Mouse (Mus musculus) left cerebral cortex, adult 6 months (tissue): ENCODE results near the gene Gm3629. TPM values are rescaled to one million over a fixed set of nuclear protein-coding genes. Genes with fewer than 3 reads are reported as not detected.

Source experiments
- long read RNA-seq, 2 experiments: library from polyadenylated mRNA; unstranded; transcript quantifications; one replicate each; pipeline ENCODE4 v2.0.0; 2019 to 2020
- polyA plus RNA-seq: library from polyadenylated mRNA; unstranded; fragments of <200 nt; fragmentation: Nextera tagmentation; gene quantifications from 2 replicates; pipeline ENCODE4 v1.2.3, GENCODE M21; 2021

The Gm3629 gene
- polyA plus RNA-seq = 0.06 and 0.12 TPM in 2 replicates
- long read RNA-seq, experiment 1, partial matches to known transcripts = 0 of 2 reads
- long read RNA-seq, experiment 1, other reads (novel, unspliced or antisense) = 2 of 2 reads
- long read RNA-seq, experiment 2 = 0 reads

DNA sequence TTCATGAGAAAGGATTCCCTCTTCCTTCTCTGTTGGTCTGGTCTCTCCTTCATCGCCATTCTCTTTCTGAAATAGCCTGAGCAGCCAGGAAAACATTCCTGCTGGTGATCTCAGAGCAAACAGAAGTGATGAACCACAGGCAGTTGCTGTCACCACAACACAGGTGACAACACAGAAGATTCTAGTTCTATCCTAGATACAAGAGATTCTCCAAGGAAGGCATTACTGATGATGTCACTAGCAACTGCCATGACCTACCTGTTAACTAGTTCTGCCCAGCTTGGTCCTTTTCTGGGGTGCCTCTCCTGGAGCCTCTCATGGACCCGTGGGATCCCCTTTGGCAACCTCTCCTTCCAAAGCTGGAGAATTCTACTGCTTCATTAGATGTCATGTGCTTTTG is at the start of gene Gm3629:
TSS of gene Gm3629 (minus strand) at position 101 of the 400 bp plus-strand sequence.

GRCm38 (mm10) chr14:6622318-6622717 is 31.9 kb upstream of the Gm3629 start, which contains the start of gene Gm3460:
Gm3460 (minus strand) TSS chr14:6622418.

GRCm38 (mm10) chr14:6537190-6537589 is 53.2 kb downstream of the Gm3629 start, which contains the start of gene Gm8356:
Gm8356 (minus strand) TSS chr14:6537290.

Other genes starting within 250 kb of the Gm3629 start
- gene Gm3618, start 246.9 kb downstream of the Gm3629 start, polyA plus RNA-seq = not detected in 2 replicates
- not detected in 2 replicates for gene Gm16440, start 200.3 kb downstream of the Gm3629 start, polyA plus RNA-seq
- gene Gm3591, start 178.1 kb downstream of the Gm3629 start, polyA plus RNA-seq = 0.14 and 0.27 TPM in 2 replicates
- not detected in 2 replicates for gene Gm3594, start 146.0 kb downstream of the Gm3629 start, polyA plus RNA-seq
- not detected in 2 replicates for gene Gm8356, start 53.3 kb downstream of the Gm3629 start, polyA plus RNA-seq
- not detected in 2 replicates for gene Gm3460, start 31.8 kb upstream of the Gm3629 start, polyA plus RNA-seq
- 0.16 TPM in 1 of 2 replicates, not detected in the other for gene Gm10251, start 93.6 kb upstream of the Gm3629 start, polyA plus RNA-seq
- not detected in 2 replicates for gene Gm8050, start 129.6 kb upstream of the Gm3629 start, polyA plus RNA-seq
- 1.7 and 1.8 TPM in 2 replicates for gene Gm3636, start 151.7 kb upstream of the Gm3629 start, polyA plus RNA-seq
- not detected in 2 replicates for gene Gm8362, start 183.8 kb upstream of the Gm3629 start, polyA plus RNA-seq
- gene Gm3642, start 249.7 kb upstream of the Gm3629 start, polyA plus RNA-seq = not detected in 2 replicates